ENCODE assay signal across 8 mouse cellular contexts in the genomic region with DNA sequence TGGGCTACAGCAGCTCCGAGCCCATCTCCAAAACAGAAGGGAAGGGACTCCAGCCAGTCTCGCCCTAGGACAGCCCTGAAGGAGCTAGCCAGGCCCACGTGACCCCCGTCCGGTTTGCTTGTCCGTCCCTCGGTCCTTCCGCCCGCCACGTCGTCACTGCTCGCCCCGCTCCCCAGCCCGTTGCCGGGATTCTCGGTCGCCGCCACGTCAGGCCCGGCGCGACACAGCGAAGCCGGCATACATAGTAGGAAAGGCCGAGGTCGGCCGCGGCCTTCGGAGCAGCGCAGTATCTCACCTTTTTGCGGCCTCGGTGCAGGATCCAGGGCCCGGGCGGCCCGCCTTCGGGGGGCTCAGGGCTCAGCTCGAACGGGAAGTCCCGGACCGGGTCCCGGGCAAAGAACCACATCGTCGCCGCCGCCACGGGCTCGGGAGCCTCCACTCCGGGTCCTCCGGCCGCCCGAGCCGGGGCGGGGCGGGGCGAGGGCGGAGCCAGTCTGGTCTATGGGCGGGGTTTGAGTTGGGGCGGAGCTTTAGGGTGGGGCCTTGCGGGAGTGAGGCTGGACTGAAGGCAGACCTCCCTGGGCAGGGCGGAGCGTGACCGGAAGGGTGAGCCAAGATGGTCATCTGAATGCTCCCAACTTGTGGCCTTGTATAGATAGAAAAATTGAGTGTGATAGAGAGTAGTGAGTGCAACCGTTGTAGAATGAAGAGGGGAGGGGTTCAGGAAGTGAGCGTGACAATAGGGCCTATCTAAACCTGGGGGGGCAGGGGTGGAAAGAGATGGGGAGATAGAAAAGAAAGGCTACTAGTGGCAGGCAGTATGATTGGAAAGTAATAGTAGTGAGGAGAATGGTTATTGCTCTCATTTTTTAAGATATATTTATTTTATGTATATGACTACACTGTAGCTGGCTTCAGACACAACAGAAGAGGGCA. TPM values are rescaled to one million over a fixed set of nuclear protein-coding genes. Genes with fewer than 3 reads are reported as not detected.
A peak's percentile ranks its signal among the peaks of the same experiment; 100 is the strongest.
DNase-seq lines count a peak whose midpoint lies in the region; ATAC-seq lines count a peak whose summit lies in the region.

TSS of gene Scyl1 (minus strand) at position 495 of the 936 bp plus-strand sequence.

- H3K27me3 ChIP-seq in forebrain, embryonic 11.5 days (ENCODE audit: control insufficient read depth, insufficient read depth, low read length), result no peaks in the 10 kb centered on the region
- H3K27me3 ChIP-seq in heart, embryonic 15.5 days, result no peaks in the 10 kb centered on the region
- H3K27me3 ChIP-seq in liver, embryonic 13.5 days, result no peaks in the 10 kb centered on the region
- no peaks in the 10 kb centered on the region for H3K27me3 ChIP-seq in stomach, embryonic 14.5 days (ENCODE audit: control insufficient read depth, insufficient read depth, low read length)

- peak; percentile 78 for DNase-seq in c-Kit-positive CD71-negative TER-119-negative erythroid progenitor cells, embryonic 14.5 days (ENCODE audit: low read depth)
- DNase-seq in forebrain, embryonic 11.5 days (ENCODE audit: low spot score), result peak; percentile 96
- DNase-seq in kidney, postnatal 25 days, result peak; percentile 94 to 96
- peak; percentile 91 for DNase-seq in liver, embryonic 13.5 days
- DNase-seq in natural killer cell, adult 2 months (ENCODE audit: low spot score in 2 of 2), result peak; percentile 93 to 95

- H3K9ac ChIP-seq in forebrain, embryonic 11.5 days (ENCODE audit: low read length), result peak within 1 kb of the TSS; percentile 78
- peak within 1 kb of the TSS; percentile 96 for H3K9ac ChIP-seq in heart, embryonic 15.5 days
- H3K9ac ChIP-seq in liver, embryonic 13.5 days, result peak within 1 kb of the TSS; percentile 82
- H3K9ac ChIP-seq in stomach, embryonic 14.5 days (replicated peaks; ENCODE audit: low read depth, low read length), result peak within 1 kb of the TSS; percentile 82

- peak within 1 kb of the TSS; percentile 62 for H3K4me3 ChIP-seq in forebrain, embryonic 11.5 days (ENCODE audit: low read depth, low read length)
- H3K4me3 ChIP-seq in heart, embryonic 15.5 days, result peak within 1 kb of the TSS; percentile 92
- H3K4me3 ChIP-seq in liver, embryonic 13.5 days (replicated peaks), result peak within 1 kb of the TSS; percentile 73
- peak within 1 kb of the TSS; percentile 75 for H3K4me3 ChIP-seq in stomach, embryonic 14.5 days (ENCODE audit: low read depth, low read length)

- H3K4me1 ChIP-seq in forebrain, embryonic 11.5 days (replicated peaks; ENCODE audit: control insufficient read depth, insufficient read depth, low read length), result peaks cover 5% of the 10 kb centered on the region
- peaks cover 12% of the 10 kb centered on the region for H3K4me1 ChIP-seq in heart, embryonic 15.5 days (replicated peaks)
- H3K4me1 ChIP-seq in liver, embryonic 13.5 days (replicated peaks), result peaks cover 31% of the 10 kb centered on the region
- peaks cover 13% of the 10 kb centered on the region; the same call in 1 of the 2 replicates for H3K4me1 ChIP-seq in stomach, embryonic 14.5 days (ENCODE audit: control insufficient read depth, insufficient read depth, low read length)

- WGBS in forebrain, embryonic 11.5 days, result 1% methylated on average over 64 of the region's 64 CpGs
- WGBS in heart, embryonic 15.5 days, result 1% methylated on average over 64 of the region's 64 CpGs
- WGBS in liver, embryonic 13.5 days (ENCODE audit: insufficient replicate concordance), result under 1% methylated on average over 64 of the region's 64 CpGs
- under 1% methylated on average over 64 of the region's 64 CpGs for WGBS in stomach, embryonic 14.5 days

- H3K36me3 ChIP-seq in forebrain, embryonic 11.5 days (ENCODE audit: control insufficient read depth, insufficient read depth, low read length), result no peaks in the 10 kb centered on the region
- peaks cover 32% of the 10 kb centered on the region for H3K36me3 ChIP-seq in heart, embryonic 15.5 days
- peaks cover 34% of the 10 kb centered on the region for H3K36me3 ChIP-seq in liver, embryonic 13.5 days
- H3K36me3 ChIP-seq in stomach, embryonic 14.5 days (ENCODE audit: control insufficient read depth, insufficient read depth, low read length), result peaks cover 30% of the 10 kb centered on the region

- H3K9me3 ChIP-seq in forebrain, embryonic 11.5 days (ENCODE audit: control insufficient read depth, low read length), result no peaks in the 10 kb centered on the region
- H3K9me3 ChIP-seq in heart, embryonic 15.5 days (replicated peaks), result no peaks in the 10 kb centered on the region
- no peaks in the 10 kb centered on the region for H3K9me3 ChIP-seq in liver, embryonic 13.5 days (replicated peaks)
- H3K9me3 ChIP-seq in stomach, embryonic 14.5 days (ENCODE audit: control insufficient read depth, low read depth, low read length), result no peaks in the 10 kb centered on the region

- peak within 1 kb of the TSS; percentile 73 for H3K4me2 ChIP-seq in forebrain, embryonic 11.5 days (ENCODE audit: low read depth, low read length, severe bottlenecking)
- H3K4me2 ChIP-seq in heart, embryonic 15.5 days, result peak within 1 kb of the TSS; percentile 93
- peak within 1 kb of the TSS; percentile 92 for H3K4me2 ChIP-seq in liver, embryonic 13.5 days
- H3K4me2 ChIP-seq in stomach, embryonic 14.5 days (replicated peaks; ENCODE audit: low read depth, low read length), result peak within 1 kb of the TSS; percentile 86

- peak; percentile 94 for ATAC-seq in CD4-positive, CD25-positive, alpha-beta regulatory T cell, adult 4 months
- peak; percentile 96 for ATAC-seq in forebrain, embryonic 11.5 days (replicated peaks; ENCODE audit: low FRiP score)
- ATAC-seq in heart, embryonic 15.5 days (replicated peaks; ENCODE audit: insufficient number of reproducible peaks, insufficient read depth, low FRiP score, low read depth), result peak; percentile 96
- ATAC-seq in liver, embryonic 13.5 days (ENCODE audit: low read depth), result peak; percentile 94
- peak; percentile 98 for ATAC-seq in stomach, embryonic 14.5 days (ENCODE audit: insufficient number of reproducible peaks, insufficient read depth, low FRiP score, low read depth)

- peak within 1 kb of the TSS; percentile 28; the same call in 1 of the 2 replicates for H3K27ac ChIP-seq in forebrain, embryonic 11.5 days (ENCODE audit: low read depth, low read length)
- peak within 1 kb of the TSS; percentile 91 for H3K27ac ChIP-seq in heart, embryonic 15.5 days
- peak within 1 kb of the TSS; percentile 78 for H3K27ac ChIP-seq in liver, embryonic 13.5 days
- peak within 1 kb of the TSS; percentile 58 for H3K27ac ChIP-seq in stomach, embryonic 14.5 days (ENCODE audit: low read length)

RNA-seq across cellular contexts. Expression of gene Scyl1, which starts in this region (rescaled TPM):
- polyA plus RNA-seq in CD4-positive, CD25-positive, alpha-beta regulatory T cell, adult 4 months (2017; shearing (Covaris generic)), result 10 to 100 TPM; 15.1 to 19.4 TPM
- polyA plus RNA-seq in forebrain, embryonic 11.5 days (2014; fragmentation: Nextera tagmentation; extraction: Ambion mirVana), result 65.2 and 66.3 TPM in 2 replicates
- polyA plus RNA-seq in heart, embryonic 15.5 days (2015; fragmentation: Nextera tagmentation; extraction: Ambion mirVana), result 53.5 and 65.9 TPM in 2 replicates
- 25.2 and 27.5 TPM in 2 replicates for polyA plus RNA-seq in liver, embryonic 13.5 days (2015; fragmentation: Nextera tagmentation; extraction: Ambion mirVana)
- polyA plus RNA-seq in stomach, embryonic 14.5 days (2014; fragmentation: Nextera tagmentation; extraction: Ambion mirVana), result 67.6 and 72.1 TPM in 2 replicates

Comparison
In these comparisons a context has a peak if more than half of its experiments do, and no peak if none do; other contexts are left out.
1. Peak in every context shown above with its lines: DNase-seq, ATAC-seq, H3K4me3 ChIP-seq and H3K27ac ChIP-seq.
2. H3K27ac ChIP-seq: peak in every context shown above with its lines; median percentile 91 in heart, embryonic 15.5 days; 78 in liver, embryonic 13.5 days; 58 in stomach, embryonic 14.5 days; 28 in forebrain, embryonic 11.5 days.